Mouse (Mus musculus): Measurements from ENCODE around the gene Uhrf1bp1l. TPM values are rescaled to one million over a fixed set of nuclear protein-coding genes. Genes with fewer than 3 reads are reported as not detected.

Uhrf1bp1l gene
- total RNA-seq, 2 experiments from 2014 or later: 81.7 to 87.2 TPM

DNA sequence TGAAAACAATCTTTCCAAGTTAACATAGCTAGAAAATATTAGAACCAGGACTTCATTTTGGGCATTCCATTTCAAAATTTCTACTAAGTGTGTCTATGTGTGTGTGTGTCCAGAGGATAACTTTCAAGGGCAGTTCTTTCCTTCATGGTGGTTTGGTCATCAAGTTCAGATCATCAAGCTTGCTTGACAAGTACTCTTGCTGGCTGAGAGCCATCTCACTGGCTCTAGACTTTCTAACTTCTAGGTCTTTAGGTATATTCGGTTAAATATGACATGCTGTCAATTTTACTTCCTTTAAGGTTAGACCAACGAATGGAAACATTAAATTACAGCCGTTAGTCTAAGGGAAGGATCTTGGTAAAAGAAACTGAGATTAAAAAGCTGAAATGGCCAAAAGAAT lies 450 bp upstream of the Uhrf1bp1l start:
- peak in 1 of 2 experiments; percentile 9 for DNase-seq (ENCODE audit: low spot score in 2 of 2)

DNA sequence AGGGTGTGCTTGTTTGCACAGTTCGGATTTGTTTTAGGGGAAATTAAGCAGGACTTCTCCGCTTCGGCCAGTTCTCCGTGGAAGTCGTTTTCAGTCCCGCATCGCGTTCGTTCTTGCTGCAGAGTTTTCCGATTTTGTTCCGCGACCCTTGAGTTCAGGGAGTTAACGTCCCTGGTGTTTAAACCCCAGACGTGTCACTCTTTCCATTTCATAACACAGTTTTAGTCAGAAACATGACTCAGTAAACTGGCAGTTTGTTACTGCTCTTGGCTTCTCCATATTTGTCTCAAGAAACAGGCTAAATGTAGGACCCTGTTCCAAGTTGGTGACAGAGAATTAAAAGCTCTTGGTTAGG lies 852 bp downstream of the Uhrf1bp1l start:
- DNase-seq (ENCODE audit: low spot score in 2 of 2): no peak

DNA sequence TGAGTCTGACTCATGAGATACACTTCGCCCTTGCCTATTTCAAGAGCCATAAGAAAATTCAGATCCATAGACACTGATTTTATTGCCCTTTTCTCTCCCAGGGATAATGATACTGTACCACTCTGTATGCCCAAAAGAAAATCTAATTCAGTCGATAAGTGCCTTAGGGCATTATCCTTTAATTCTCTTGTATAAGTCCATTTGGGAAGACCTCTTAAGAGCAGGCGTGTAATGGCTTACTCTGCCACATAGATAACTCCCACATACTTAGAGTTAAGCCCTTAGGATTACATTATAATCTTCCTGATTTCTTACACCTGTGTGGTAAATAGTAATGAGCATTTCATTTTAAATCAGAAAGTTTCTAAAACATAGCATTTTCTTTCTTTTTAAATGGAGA lies 1.8 kb downstream of the Uhrf1bp1l start:
- no peak for DNase-seq (ENCODE audit: low spot score in 2 of 2)

DNA sequence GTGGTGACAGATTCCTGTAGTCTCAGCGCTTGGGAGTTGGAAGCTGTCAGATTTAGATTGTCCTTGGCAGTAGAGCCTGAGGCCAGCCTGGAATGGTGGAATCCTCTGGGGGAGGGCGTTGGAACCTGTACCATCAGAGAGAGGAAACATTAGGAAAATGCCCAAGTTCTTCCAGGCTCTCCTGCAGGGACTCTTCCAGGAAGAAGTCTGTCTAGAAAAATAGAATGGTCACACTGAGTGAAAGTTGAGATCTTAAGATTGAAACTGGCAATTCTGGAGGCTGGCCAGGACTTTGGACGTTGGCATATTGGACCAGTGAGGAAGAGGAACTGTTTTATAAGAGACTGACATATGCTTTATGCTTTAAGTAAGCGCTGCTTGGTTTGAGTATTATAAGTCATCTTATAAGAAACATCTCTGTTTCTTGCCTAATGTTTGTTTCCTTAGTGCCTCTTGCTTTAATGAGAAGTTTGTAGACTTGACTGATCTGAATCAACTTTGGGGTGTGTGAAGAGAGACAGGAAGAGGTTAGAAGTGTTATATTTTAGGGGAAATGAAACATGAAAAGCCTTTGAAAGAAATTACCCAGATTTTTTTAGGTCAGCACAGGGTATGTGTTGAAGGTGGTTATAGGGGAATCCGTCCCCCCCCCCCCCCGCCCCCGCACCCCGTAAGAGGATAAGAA lies 2.6 kb downstream of the Uhrf1bp1l start:
- no peak for DNase-seq (ENCODE audit: low spot score in 2 of 2)

DNA sequence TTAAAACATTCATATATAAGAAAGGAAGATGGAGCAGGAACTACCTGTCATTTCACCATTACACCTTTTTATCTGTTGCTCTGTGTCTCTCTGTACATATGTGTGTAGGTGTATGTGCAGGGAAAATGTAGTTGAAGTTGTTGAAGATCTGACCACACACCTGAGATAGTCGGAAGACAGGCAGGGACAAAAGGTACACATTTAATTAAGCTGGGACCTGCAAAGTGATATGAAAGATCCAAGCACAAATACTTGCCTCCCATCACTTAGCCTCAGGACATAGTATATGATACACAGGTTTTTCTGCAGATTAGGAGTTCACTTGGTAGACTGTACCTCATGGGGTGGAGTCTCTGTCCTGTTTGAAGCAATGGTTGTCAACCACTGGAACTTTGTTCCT lies 3.1 kb downstream of the Uhrf1bp1l start:
- DNase-seq (ENCODE audit: low spot score in 2 of 2): no peak

DNA sequence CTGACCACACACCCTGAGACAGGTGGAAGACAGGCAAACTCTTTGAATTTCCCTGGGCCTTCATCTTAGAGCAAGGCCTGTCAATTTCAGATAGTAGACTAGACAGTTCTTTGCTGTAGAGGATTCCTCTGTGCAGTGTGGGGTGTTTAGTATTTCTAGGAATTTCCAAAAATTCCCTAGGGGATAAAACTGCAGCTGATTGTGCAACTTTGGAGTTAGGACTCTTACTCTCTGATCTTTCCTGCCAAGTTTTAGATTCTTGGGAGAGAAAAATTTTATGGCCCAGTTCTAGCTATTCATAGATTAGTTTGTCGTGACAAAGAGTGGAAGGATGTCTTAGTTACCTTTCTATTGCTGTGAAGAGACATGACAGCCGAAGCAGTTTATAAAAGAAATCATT lies 3.8 kb downstream of the Uhrf1bp1l start:
- DNase-seq (ENCODE audit: low spot score in 2 of 2): no peak

DNA sequence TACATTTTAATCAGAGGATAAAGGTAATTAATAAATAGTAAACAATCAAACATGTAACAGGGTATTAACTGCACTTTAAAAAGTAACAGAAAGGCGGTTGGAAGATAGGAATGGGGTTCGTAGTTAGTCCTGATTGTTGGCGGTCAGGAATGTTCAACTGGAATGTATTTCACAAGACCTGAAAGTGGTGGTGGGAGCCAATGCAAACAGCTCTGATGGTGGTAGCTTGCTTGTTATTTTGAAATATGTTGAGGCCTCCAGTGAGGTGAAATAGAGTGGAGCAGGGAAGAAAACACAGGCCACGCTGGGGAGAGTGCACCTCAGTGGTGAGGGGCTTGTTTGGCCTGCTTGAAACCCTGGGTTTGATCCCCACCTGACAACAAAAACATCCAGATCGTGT lies 6.3 kb downstream of the Uhrf1bp1l start:
- no peak for DNase-seq (ENCODE audit: low spot score in 2 of 2)

DNA sequence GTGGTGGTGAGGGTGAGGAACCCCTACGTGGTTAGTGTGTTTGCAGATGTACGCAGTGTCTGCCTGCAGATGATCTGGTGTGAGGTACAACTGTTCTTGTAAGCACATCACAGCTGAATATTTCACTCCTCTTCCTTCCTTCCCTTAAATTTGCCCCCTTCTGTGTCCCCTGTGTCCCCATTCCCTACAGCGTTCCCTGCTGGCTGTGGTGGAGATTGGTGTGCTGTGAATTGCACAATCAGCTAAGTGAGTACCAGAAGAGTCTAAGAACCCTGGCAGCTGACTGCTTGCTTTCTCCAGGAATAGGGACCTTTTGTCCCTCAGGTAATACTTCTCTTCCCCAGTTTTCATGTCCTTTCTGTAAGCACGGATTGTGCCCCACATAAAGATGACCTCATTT lies 10.4 kb downstream of the Uhrf1bp1l start:
- no peak for DNase-seq (ENCODE audit: low spot score in 2 of 2)

DNA sequence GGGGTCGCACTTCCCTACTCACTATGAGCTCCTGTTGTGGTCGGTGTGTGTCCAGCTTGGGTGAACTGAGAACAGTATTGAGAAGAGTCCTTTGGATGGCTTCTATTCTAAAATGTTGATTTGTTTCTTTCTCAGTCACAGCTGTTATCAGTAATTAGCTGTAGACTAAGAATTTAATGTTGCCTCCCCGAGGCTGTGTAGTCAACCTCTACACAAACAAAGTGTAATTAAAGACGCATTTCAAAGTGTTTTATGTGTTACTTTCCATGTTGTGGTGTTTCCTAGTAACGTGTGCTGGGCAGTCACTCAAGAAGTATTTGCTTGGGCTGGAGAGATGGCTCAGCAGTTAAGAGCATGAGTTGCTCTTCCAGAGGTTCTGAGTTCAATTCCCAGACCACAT lies 16.0 kb downstream of the Uhrf1bp1l start:
- no peak for DNase-seq (ENCODE audit: low spot score in 2 of 2)

DNA sequence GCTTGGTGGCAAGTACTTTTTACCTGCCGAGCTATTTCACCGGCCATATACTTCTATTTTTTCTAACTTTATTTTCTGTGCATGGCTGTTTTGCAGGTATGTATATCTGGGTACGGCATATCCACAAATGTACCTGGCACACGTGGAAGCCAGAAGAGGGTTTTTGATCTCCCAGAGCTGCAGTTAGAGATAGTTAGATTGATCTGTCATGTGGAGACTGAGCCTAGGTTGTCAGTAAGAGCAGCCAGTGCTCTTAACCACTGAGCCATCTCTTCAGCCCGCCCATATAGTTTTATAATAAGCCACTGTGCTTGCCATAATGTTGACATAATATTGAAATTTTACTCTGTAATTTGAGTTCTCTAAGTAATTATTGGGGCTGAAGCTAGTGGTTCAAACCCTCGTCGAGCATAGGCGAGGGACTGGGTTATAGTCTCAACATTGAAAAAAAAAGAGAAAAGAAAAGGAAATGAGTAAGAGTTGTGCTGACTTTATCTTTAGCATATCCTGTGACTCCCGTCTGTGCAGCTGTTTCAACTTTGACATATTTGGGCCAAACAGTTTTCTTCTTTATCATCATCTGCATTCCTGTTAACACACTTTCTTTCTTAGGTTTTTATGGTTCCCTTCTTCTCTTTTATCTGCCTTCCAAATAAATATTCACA lies 19.8 kb downstream of the Uhrf1bp1l start:
- no peak for DNase-seq (ENCODE audit: low spot score in 2 of 2)

DNA sequence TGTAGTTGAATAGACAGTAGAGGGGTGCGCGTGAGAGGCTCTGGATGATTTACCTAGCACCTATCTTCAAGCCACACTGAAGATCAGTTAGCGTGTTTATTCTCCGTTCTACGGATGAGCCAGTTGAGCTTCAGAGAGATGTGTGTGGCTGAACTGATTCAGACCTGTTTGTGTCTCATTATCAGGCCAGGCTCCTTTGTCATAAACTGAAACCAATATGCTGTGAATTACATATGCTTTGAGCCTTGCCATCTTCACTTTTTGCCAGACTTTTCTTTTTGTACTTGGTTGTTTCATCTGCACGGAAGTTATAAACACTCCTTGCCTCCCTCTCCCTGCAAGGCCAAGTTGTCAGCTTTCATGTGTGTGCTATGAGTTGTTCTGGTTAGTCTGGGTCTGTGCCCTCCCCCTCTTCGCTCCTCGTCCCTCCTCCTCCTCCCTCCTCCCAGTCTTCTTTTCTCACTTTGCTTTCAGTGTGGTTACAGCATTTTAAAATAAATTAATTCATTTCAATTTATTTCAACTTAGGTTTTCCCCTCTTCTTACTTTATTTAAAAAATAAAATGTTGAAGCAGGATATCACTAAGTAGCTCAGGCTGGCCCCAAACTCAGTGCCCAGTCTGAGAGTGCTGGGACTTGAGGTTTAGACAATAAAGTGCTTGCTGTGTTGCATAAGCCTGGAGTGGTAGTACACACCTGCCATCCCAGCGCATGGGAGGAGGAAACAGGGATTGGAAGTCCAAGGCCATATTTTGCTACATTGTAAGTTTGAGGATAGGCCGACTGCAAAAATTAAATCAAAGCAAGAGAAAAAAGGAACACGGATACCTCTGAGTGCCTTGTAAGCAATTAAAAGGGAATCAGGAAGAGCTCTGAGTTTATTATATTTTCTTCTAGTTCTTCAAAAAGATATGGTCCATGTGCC lies 21.3 kb downstream of the Uhrf1bp1l start:
- DNase-seq (ENCODE audit: low spot score in 2 of 2): no peak

DNA sequence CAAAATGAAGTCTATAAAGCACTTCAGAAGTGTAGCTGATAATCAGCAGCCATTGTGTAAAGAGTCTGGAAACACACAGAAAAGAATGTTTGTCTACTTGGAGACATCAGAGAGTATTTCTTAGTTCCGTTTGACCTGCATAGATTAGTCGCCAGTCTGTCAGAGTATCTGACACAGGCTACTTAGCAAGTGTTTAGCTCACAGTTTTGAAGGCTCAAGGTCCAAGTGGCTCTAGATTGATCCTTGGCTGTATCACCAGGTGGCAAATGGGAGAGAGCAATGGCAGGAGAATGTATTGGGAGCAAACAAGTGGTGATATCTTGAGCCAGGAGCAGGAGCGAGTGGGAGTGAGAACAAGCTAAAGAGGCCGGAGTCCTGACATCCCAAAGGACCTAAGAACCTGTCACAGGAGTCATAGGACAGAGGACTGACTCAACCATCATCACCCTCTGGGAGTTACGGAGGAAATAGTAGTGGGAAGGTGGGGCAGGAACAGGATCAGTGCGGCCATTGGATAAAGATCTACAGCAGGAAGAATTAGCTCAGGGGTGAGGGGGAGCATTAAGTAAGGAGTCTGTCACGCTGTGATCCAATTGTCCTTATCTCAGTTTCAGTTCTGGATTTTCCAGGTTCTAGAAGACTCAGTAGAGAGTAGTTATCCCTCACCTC lies 23.7 kb downstream of the Uhrf1bp1l start:
- DNase-seq (ENCODE audit: low spot score in 2 of 2): no peak

DNA sequence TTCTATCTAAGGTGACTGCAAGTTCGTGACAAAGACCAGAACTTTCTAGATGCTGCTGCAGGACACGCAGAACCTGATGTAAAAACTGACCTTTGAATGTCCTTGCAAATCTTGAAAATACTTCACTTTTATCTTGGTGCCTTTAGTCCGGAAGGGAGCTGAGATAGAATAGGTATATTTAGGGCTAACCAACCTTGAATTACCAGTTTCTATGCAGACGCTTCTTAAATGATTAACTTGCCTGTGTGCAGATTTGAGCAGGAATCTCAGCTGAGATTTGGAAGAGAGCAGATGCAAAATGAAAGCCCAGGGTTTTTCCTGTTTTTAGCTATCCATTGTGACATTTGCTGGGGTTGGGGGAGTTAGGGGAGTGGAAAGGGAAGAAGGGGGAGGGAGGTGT lies 24.3 kb downstream of the Uhrf1bp1l start:
- no peak for DNase-seq (ENCODE audit: low spot score in 2 of 2)

DNA sequence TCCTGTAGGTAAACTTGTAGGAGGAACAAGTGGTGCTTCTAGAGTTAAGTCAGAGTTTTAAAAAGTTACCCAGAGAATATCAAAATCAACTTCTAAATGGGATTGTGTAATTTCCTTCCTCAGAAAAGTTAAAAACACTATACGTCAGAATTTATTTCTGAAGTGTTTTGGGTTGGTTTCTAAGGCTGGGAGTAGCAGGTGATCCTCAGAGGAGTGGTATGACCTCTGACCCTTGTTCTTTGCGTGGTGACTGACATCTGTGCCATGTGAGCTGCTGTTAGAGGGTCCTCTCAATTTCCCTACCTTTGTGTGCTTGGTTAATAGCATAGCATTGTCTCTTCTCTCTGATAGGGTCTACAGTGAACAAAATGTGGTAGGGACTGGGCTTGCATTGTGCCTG lies 27.1 kb downstream of the Uhrf1bp1l start:
- DNase-seq (ENCODE audit: low spot score in 2 of 2): no peak

DNA sequence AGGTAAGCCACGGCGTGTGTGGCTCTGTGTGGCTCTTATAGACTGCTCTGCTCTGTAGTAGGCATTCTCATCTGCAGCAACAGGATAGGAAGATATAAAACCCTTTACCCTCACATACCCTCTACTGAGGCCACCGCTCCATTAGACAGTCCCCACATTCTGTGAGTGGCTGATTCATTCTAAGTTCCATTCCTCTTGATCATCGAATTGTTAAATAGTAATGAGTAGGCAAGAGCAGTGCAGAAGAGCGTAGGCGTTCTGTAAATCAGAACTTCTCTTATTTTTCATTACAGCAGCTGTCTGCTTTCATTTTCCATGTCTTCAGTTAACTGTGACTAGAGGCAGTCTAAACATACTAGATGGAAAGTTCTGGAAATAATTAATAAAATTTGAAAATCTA lies 31.2 kb downstream of the Uhrf1bp1l start:
- DNase-seq (ENCODE audit: low spot score in 2 of 2): peak in 1 of 2 experiments; percentile 25

DNA sequence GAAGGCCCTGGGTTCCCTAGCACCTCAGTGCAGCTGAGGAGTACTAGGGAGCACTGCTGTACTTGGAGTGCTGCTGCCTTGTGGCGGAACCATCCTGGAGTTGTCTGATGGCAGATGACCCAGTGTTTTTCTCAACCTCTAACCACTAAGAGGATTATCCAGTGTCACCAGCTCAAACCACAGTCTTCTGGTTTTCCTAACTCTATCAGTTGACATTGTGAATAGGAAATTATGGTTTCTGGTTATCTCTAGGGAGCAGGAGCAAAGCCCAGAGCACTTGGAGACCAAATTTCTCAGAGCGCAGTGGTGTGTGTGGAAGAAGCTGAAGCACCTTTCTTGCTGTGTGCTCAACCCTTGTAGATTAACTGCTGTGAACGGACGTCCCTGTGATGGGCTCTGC lies 47.1 kb downstream of the Uhrf1bp1l start:
- DNase-seq (ENCODE audit: low spot score in 2 of 2): no peak

DNA sequence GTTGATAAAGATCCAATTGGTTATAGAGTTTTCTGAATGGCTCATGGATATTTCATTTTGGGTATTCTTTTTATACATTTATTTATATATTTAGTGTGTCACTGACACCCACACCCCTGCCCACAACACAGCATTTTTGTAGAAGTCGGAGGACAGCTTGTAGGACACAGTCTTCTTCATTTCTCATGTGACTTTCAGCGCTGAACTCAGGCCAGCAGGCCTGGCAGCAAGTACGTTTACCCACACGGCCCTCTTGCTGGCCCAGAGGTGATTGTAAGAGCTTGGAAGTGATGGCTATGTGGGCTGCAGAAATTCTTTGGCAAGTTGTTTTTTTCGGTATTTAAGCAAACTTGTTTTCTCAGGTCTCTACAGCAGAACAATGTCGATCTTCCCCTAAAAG lies 49.3 kb downstream of the Uhrf1bp1l start:
- DNase-seq (ENCODE audit: low spot score in 2 of 2): no peak

DNA sequence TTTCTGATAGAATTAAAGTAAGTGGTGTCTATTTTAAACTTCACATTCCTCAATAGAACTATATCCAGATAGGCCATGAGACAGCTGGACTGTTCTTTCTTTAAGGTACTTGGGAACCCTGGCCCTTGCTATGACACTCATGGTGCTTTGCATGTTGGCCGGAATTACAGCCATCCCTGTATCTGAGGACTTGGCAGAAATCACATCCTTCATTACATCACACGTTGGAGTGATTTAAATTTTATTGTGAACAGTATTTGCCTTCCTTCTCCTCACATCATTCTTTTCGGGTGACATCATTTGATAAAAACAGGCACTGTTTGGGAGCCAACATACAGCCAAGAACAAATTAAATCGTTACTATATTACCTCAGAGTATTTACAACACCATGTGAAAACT lies 74.4 kb downstream of the Uhrf1bp1l start:
- DNase-seq (ENCODE audit: low spot score in 2 of 2): no peak

DNA sequence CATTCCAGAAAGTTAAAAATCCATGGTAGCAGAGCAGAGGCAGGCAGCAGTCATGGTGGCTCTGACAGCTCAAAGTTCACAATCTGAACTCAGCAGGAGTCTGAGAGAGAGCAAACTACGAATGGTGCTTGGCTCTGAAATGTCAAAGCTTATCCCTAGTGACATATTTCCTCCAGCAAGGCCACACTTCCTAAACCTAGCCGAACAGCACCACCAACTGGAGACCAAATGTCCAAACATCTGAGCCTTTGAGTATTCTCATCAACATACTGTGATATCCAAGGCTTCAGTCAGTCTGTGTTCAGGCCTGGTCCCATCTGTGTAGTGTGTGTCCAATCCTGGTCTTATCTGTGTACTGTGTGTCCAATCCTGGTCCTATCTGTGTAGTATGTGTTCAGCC lies 79.1 kb downstream of the Uhrf1bp1l start:
- DNase-seq (ENCODE audit: low spot score in 2 of 2): peak; percentile 12 to 47

DNA sequence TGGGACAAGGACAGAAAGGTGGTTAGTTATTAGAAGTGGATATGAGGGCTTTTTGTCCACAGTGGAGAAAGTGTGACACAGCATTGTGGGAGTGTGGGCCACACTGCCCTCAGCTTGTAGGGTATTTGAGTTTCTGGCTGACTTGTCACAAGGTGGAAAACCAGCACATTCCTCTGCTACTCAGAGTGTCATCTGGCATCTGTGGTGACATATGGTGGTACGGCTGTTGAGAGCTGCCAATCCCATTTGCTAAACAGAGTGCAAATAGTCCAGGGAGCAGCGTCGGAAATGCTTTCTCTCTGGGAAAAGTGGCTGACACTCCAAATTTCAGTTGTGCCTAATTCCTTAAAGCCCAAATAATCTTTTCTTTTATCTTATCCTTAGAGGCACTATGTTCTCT lies 82.1 kb downstream of the Uhrf1bp1l start:
- DNase-seq (ENCODE audit: low spot score in 2 of 2): peak; percentile 40 to 65

DNA sequence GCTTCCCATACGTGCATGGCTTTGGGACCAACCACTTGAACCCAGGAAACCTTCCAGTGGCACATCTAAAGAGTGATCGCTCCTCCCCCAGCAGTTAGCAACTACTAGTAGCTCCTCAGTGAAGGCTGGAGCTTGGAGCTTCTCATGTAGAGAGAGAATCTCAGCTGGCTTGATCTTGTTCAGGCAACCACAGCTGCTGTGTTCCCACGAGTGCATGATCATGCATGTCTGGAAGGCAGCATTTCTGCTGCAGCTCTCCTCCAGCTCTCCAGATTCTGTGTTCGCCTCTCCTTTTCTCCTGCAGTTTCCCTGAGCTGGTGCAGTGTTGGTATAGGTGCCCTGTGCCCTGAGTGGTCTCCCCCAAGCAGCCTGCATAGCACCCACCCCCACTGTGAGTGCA lies 87.5 kb downstream of the Uhrf1bp1l start:
- DNase-seq (ENCODE audit: low spot score in 2 of 2): no peak

DNA sequence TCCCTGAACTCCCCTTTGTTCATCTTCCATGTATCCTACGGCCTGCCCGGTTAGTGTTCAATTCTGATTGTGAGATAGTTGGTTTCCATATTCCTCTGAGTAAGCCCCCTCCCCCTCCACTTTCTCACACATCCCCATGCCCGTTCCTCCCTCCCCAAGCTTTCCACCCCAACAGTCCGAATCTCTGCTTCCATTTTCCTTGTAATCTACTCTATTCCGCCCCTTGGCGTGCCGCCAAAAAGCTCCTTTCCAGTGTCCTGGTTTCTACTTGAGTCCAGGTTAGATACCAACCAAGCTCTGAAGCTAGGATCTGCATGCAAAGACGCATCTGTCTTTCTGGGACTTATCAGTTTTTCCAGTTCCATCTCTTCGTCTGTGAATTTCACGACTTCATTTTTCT lies 88.4 kb downstream of the Uhrf1bp1l start:
- DNase-seq (ENCODE audit: low spot score in 2 of 2): no peak

Data from layer of hippocampus, postnatal 14 days (tissue).